Mouse (Mus musculus): ENCODE measurements around the gene Fhit. TPM values are rescaled to one million over a fixed set of nuclear protein-coding genes. Genes with fewer than 3 reads are reported as not detected.

Gene Fhit
- polyA plus RNA-seq, 1 experiment = 3.7 TPM

DNA sequence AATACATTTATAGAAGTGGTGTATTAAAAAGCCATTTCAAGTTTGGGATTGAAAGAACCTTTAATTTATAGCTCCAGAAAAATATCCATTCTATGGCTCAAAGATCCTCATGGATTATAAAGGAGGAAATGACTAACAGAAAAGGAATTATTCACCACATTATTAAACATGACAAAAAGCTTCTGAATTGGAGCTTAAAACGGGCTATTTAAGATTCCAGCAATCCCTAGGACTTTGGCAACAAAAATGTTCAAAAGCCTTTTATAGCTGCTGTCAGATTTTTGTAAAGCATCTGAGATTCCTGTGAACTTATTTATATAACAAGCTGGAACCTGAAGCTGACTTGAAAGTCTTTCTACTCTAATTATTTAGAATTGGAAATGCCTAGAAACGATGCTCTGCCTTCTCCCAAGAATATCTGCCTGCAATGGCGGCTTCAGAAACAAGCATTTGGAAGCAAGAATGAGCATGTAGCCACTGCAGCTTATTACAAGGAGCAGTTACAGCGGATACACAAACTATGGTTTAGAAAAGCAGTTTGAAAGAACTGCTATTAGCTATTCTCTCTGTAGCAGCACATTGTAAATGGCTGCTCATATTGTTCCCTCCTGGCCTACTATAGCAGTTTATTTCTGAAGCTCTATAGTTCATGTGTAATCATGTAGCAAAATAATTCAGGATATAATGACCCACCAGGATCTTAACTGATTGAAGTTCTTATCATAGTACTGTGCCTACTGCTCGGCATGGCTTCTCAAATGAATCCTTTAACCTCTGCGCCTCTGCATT is 995.0 kb downstream of the Fhit start:
- WGBS = 77% methylated on average over 6 of the region's 6 CpGs
- no peak overlapping the region for H3K4me3 ChIP-seq (ENCODE audit: low read depth, low read length)

DNA sequence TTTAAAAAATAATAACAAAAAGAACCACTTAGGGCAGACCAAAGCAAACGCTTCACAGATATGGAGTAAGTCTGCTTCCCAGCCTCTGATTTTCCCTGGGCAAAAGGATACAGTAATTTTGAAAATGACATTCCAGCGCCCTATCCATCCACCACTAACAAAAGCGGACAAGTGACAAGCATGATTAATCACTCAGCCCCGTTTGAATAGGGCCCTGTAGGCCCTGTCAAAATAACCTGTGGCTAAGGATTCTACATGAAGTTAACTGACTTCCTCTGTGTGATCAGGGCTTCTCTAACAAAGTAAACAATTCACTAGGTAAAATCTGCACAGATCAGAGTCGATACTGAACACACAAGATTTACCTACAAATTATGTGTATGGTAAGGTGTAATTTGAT is 1012.0 kb downstream of the Fhit start:
- 54% methylated on average over 5 of the region's 5 CpGs for WGBS
- no peak overlapping the region for H3K27ac ChIP-seq (ENCODE audit: insufficient read depth, low read depth, low read length)

More for the DNA sequence above, 995.0 kb downstream of the Fhit start:
- Histone ChIP-seq H3K27ac (ENCODE audit: insufficient read depth, low read depth, low read length) (no peak overlapping the region), H3K36me3 (ENCODE audit: control insufficient read depth, insufficient read depth, low read length) (no peaks in the 10 kb centered on the region), H3K4me1 (ENCODE audit: control insufficient read depth, insufficient read depth, insufficient read length, low read length) (no peaks in the 10 kb centered on the region), H3K27me3 (ENCODE audit: control insufficient read depth, insufficient read depth, low read length) (no peaks in the 10 kb centered on the region)
- TF ChIP-seq CTCF (IDR thresholded peaks at IDR 0.05; ENCODE audit: extremely low read depth, insufficient read length, insufficient replicate concordance, low read depth, low read length) (no peak), POLR2A (IDR thresholded peaks at IDR 0.05; ENCODE audit: low read depth, low read length) (no peak)

DNA sequence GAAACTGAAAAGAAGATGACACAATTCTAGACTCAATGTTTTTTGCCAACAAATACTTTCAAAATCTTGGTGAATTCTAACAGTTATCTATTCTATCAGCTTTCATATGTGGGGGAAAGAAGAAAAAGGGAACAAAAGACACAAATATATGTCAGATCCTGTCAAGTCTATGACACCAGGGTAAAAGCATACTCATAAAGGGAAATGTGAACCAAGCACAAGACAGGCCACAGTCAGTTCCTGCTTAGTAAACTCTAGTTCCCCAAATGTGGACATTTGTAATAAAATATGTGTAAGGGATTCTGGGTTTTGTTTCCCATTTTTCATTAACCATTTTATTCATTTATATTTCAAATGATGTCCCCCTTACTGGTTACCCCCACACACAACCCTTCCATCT is 1022.5 kb downstream of the Fhit start:
- TF ChIP-seq CTCF (IDR thresholded peaks at IDR 0.05; ENCODE audit: extremely low read depth, insufficient read length, insufficient replicate concordance, low read depth, low read length) (no peak), POLR2A (IDR thresholded peaks at IDR 0.05; ENCODE audit: low read depth, low read length) (no peak)
- Histone ChIP-seq H3K4me1 (ENCODE audit: control insufficient read depth, insufficient read depth, insufficient read length, low read length) (no peaks in the 10 kb centered on the region), H3K27me3 (ENCODE audit: control insufficient read depth, insufficient read depth, low read length) (no peaks in the 10 kb centered on the region)

More for the DNA sequence above, 1012.0 kb downstream of the Fhit start:
- Histone ChIP-seq H3K4me1 (ENCODE audit: control insufficient read depth, insufficient read depth, insufficient read length, low read length) (no peaks in the 10 kb centered on the region), H3K4me3 (ENCODE audit: low read depth, low read length) (no peak overlapping the region), H3K36me3 (ENCODE audit: control insufficient read depth, insufficient read depth, low read length) (no peaks in the 10 kb centered on the region), H3K27me3 (ENCODE audit: control insufficient read depth, insufficient read depth, low read length) (no peaks in the 10 kb centered on the region)
- TF ChIP-seq CTCF (IDR thresholded peaks at IDR 0.05; ENCODE audit: extremely low read depth, insufficient read length, insufficient replicate concordance, low read depth, low read length) (no peak), POLR2A (IDR thresholded peaks at IDR 0.05; ENCODE audit: low read depth, low read length) (no peak)

DNA sequence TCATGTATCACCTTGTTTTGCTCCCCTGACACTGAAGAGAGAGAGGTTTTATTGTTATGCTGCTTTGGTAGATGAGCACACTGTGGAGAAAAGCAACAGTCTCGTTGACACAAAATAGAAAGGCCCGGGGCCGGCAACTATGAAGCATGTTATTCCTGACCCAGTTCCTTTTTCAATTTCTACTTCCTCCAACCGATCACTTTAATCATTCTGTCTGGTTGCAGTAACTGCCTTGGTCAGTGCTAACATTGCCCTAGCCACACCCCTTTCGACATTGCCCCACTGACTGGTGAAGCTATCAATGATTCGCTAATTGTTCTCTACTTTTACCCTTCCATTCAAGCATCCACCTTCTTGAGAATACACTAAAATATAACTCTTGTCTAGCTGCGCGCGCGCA is 1028.0 kb downstream of the Fhit start:
- Histone ChIP-seq H3K36me3 (ENCODE audit: control insufficient read depth, insufficient read depth, low read length) (no peaks in the 10 kb centered on the region), H3K27ac (ENCODE audit: insufficient read depth, low read depth, low read length) (no peak overlapping the region), H3K4me3 (ENCODE audit: low read depth, low read length) (no peak overlapping the region), H3K27me3 (ENCODE audit: control insufficient read depth, insufficient read depth, low read length) (no peaks in the 10 kb centered on the region), H3K4me1 (ENCODE audit: control insufficient read depth, insufficient read depth, insufficient read length, low read length) (0 out of 2 replicates have a peak, but pooled peaks cover 2% of the 10 kb centered on the region)
- 52% methylated on average over 10 of the region's 10 CpGs for WGBS
- TF ChIP-seq POLR2A (IDR thresholded peaks at IDR 0.05; ENCODE audit: low read depth, low read length) (no peak), CTCF (IDR thresholded peaks at IDR 0.05; ENCODE audit: extremely low read depth, insufficient read length, insufficient replicate concordance, low read depth, low read length) (no peak)

More for the DNA sequence above, 1022.5 kb downstream of the Fhit start:
- H3K36me3 ChIP-seq (ENCODE audit: control insufficient read depth, insufficient read depth, low read length) = no peaks in the 10 kb centered on the region
- no peak overlapping the region for H3K27ac ChIP-seq (ENCODE audit: insufficient read depth, low read depth, low read length)
- no peak overlapping the region for H3K4me3 ChIP-seq (ENCODE audit: low read depth, low read length)

DNA sequence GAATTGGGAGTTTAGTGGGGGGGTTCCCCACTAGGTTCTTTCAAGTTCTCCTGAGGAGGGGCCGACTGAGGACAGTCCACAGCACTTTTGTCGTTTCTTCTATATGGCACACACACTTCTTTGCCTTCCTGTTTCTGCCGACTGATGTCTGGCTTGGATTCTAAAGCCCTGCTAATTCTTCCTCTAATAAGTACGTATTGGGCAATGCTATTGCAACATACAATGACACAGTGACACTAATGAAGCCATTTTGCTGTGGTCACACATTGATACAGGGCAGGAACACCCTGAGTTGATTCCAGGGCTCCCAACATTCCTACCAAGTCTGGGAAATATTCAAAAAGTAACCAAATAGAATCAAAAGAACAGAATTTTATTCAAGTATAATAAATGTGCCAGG is 1032.2 kb downstream of the Fhit start:
- H3K36me3 ChIP-seq (ENCODE audit: control insufficient read depth, insufficient read depth, low read length) = no peaks in the 10 kb centered on the region
- WGBS = 88% methylated on average over 4 of the region's 4 CpGs

DNA sequence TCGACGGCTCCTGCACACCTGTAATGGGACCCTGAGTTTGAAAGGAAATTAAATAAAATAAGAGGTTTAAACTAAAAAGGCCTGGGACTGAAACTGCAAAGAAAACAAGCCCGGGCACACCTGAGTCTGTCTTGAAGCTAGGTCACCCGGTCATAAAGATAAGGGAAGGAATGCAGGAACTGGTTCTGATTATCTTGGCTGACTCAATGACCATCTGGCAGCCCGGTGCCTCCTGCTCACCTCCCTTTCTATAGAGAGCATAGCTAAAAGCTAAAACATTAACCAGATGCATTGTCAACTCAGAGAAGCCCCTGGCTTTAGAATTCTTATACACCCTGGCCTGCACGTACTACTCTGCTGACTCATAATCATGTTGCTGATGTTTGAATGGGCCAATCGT is 1032.7 kb downstream of the Fhit start:
- Histone ChIP-seq H3K36me3 (ENCODE audit: control insufficient read depth, insufficient read depth, low read length) (no peaks in the 10 kb centered on the region), H3K4me1 (ENCODE audit: control insufficient read depth, insufficient read depth, insufficient read length, low read length) (0 out of 2 replicates have a peak, but pooled peaks cover under 1% of the 10 kb centered on the region), H3K4me3 (ENCODE audit: low read depth, low read length) (no peak overlapping the region), H3K27ac (ENCODE audit: insufficient read depth, low read depth, low read length) (no peak overlapping the region), H3K27me3 (ENCODE audit: control insufficient read depth, insufficient read depth, low read length) (no peaks in the 10 kb centered on the region)
- WGBS = 42% methylated on average over 7 of the region's 7 CpGs
- TF ChIP-seq CTCF (IDR thresholded peaks at IDR 0.05; ENCODE audit: extremely low read depth, insufficient read length, insufficient replicate concordance, low read depth, low read length) = no peak

More for the DNA sequence above, 1032.2 kb downstream of the Fhit start:
- Histone ChIP-seq H3K4me1 (ENCODE audit: control insufficient read depth, insufficient read depth, insufficient read length, low read length) (0 out of 2 replicates have a peak, but pooled peaks cover 2% of the 10 kb centered on the region), H3K4me3 (ENCODE audit: low read depth, low read length) (no peak overlapping the region), H3K27me3 (ENCODE audit: control insufficient read depth, insufficient read depth, low read length) (no peaks in the 10 kb centered on the region), H3K27ac (ENCODE audit: insufficient read depth, low read depth, low read length) (no peak overlapping the region)
- TF ChIP-seq POLR2A (IDR thresholded peaks at IDR 0.05; ENCODE audit: low read depth, low read length) = no peak
- no peak for TF ChIP-seq CTCF (IDR thresholded peaks at IDR 0.05; ENCODE audit: extremely low read depth, insufficient read length, insufficient replicate concordance, low read depth, low read length)

DNA sequence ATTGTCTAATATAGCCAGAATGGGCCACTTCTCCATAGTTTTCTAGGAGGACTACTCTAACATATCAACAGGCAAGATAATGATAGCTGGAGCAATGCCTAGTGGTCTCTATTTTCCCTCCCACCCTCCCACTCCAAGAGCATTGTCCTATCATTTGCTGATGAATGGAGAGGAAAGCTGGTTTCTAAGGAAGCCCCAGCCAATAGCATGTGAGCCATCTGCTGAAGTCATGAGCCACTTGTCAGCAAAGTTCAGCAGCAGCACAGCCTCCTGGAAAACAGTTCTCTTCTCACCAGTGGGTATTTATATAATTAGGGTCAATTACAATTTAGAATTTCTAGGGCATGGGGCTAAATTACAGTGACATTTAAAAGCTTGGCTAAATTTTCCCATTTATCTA is 1035.3 kb downstream of the Fhit start:
- Histone ChIP-seq H3K27ac (ENCODE audit: insufficient read depth, low read depth, low read length) (no peak overlapping the region), H3K4me1 (ENCODE audit: control insufficient read depth, insufficient read depth, insufficient read length, low read length) (no peaks in the 10 kb centered on the region), H3K36me3 (ENCODE audit: control insufficient read depth, insufficient read depth, low read length) (no peaks in the 10 kb centered on the region), H3K27me3 (ENCODE audit: control insufficient read depth, insufficient read depth, low read length) (no peaks in the 10 kb centered on the region), H3K4me3 (ENCODE audit: low read depth, low read length) (no peak overlapping the region)
- TF ChIP-seq POLR2A (IDR thresholded peaks at IDR 0.05; ENCODE audit: low read depth, low read length) = no peak
- TF ChIP-seq CTCF (IDR thresholded peaks at IDR 0.05; ENCODE audit: extremely low read depth, insufficient read length, insufficient replicate concordance, low read depth, low read length) = no peak

Measured in small intestine, adult 2 months (tissue).